Mouse (Mus musculus) embryonic fibroblast, embryonic 13.5 days (primary cell): ENCODE measurements around the gene Tesk1.
A peak's percentile ranks its signal among the peaks of the same experiment; 100 is the strongest.

ENCODE experiments used
- CTCF ChIP-seq: IDR thresholded peaks from 2 replicates; pipeline ENCODE4 v1.5.1; 2011; ENCODE audit warnings: mild to moderate bottlenecking, control low read depth, low read length, moderate library complexity, borderline replicate concordance; ENCODE audit not compliant: insufficient read depth
- POLR2A ChIP-seq: IDR thresholded peaks from 2 replicates; pipeline ENCODE4 v1.6.1; 2011; ENCODE audit warnings: low read depth, mild to moderate bottlenecking, control low read depth, low read length, moderate library complexity

GRCm38 (mm10) chr4:43477857-43478533 lies 36.3 kb downstream of the Tesk1 start:
- TF ChIP-seq POLR2A = peak; percentile 40
- TF ChIP-seq CTCF = peak; percentile 32; the same call in 1 of the 2 replicates
